Mouse (Mus musculus): ENCODE results near the gene Ugt1a6a.

DNA sequence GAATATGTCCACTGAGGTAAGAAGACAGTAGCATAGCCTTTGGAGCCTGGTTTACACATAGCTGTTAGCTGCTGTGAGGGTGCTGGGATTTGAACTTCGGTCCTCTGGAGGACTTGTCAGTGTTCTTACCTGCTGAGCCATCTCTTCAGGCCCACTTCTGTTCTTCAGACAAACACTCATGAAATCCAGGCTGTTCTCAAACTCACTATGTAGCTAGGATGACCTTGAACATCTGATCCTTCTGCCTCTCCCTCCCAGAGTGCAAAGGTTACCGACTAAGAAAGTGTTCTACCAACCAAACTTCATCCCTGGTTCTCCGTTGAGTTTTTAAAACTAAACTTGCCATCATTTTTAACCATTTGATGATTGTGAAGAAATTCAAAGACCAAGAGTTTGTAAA is 2.7 kb downstream of the Ugt1a6a start:
- no peak for TF ChIP-seq CTCF (IDR thresholded peaks at IDR 0.05; ENCODE audit: borderline replicate concordance, insufficient read depth, low read length)
- no peak for TF ChIP-seq POLR2A (IDR thresholded peaks at IDR 0.05; ENCODE audit: low read depth, low read length)
